Mouse (Mus musculus) activated CD4-positive, CD25-positive, alpha-beta regulatory T cell, adult 9 weeks (primary cell): ENCODE data around the gene Hist1h4m. TPM values are rescaled to one million over a fixed set of nuclear protein-coding genes. Genes with fewer than 3 reads are reported as not detected.

Source experiments
- polyA plus RNA-seq: library from polyadenylated mRNA; unstranded; fragments of 100-300 nt; shearing (Covaris generic); gene quantifications from one replicate; pipeline ENCODE4 v1.2.1, GENCODE M21; 2017

The Hist1h4m gene
- 32.8 TPM for polyA plus RNA-seq

DNA sequence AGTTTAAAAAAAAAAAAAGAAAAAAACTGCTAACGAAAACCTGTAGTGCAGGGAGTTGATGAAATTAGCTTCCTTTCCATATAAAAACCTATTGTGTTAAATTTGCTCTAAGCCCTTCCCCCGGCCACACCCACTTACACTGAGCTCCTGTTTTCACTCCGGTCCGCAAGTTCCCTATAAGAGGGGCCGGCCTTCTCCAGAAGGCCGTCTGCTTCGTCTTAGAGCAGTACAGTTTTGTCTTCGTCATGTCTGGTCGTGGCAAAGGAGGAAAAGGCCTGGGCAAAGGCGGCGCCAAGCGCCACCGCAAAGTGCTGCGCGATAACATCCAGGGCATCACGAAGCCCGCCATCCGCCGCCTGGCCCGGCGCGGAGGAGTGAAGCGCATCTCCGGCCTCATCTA is at the start of gene Hist1h4m:
Hist1h4m (plus strand) TSS at position 208 of the 400 bp plus-strand sequence.

DNA sequence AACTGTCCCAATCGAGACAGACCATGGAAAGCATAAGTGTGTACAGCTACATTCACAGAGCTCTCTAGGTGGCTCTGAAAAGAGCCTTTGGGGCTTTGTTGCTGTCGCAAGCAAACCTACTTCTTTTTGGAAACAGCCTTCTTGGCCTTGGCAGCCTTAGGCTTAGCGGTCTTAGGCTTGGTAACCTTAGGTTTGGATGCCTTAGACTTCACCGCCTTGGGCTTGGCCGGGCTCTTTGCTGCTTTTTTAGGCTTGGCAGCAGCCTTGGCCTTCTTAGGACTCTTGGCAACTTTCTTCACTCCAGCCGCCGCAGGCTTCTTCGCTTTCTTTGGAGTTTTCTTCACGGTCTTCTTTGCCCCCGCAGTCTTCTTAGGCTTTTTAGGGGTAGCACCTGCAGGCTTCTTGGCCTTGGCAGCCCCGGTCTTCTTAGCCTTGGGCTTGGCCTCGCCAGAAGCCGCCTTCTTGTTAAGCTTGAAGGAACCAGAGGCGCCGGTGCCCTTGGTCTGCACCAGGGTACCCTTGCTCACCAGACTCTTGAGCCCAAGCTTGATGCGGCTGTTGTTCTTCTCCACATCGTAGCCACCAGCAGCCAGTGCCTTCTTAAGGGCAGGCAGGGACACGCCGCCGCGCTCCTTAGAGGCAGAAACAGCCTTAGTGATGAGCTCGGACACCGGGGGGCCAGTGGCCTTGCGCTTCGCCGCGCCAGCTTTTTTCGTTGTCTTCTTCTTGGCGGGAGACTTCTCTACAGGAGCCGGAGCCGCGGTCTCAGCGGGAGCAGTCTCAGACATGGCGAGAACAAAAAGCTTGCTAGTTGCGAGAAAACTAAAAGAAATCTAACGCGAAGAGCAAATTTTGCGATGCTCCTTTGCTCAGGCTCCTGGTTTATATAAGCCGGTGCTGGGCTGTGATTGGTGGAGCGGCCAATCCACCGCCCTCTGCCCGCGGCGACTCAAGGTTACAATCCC is 31.5 kb upstream of the Hist1h4m start, which contains the start of gene Hist1h1b:
Hist1h1b (minus strand) TSS at position 859 of the 965 bp plus-strand sequence.

DNA sequence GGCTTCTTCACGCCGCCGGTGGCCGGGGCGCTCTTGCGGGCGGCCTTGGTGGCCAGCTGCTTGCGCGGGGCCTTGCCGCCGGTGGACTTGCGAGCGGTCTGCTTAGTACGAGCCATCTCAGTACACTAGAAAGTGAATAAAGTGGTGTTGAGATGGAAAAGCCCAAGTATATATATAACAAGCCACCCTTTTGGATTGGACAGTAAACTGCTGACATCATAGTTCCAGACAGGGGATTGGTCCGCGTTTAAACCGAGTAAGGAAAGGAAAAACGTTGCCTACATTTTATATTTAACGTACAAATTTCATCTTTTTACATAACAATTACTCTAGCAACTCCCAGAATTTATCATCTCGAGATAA is 28.3 kb upstream of the Hist1h4m start, which contains the start of gene Hist1h3i:
Hist1h3i (minus strand) TSS at position 116 of the 363 bp plus-strand sequence.

GRCm38 (mm10) chr13:21786899-21787629 is 24.5 kb upstream of the Hist1h4m start, which contains the start of the genes Hist1h2an and Hist1h2bp:
TSS of gene Hist1h2an (minus strand) at chr13:21787218.
TSS of gene Hist1h2bp (plus strand) at chr13:21787461.

DNA sequence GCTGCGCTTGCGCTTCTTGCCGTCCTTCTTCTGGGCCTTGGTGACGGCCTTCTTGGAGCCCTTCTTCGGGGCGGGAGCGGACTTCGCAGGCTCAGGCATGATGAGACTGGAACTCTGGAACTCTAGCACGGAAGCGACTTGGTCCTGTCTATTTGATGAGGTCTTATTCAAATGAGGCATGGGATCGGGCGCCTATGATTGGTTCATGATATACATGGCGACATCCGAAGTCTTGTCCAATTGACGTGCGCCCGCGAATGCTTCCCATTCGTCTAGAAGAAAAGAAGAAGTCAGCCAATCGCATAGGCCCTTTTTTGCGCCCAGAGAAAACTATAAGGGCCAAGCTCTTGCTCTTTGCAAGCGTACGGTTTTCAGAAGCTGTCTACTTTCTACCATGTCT is 1.5 kb upstream of the Hist1h4m start, which contains the start of the genes Hist1h2bq and Hist1h2ao:
Hist1h2bq (minus strand) TSS at position 125 of the 400 bp plus-strand sequence.
Hist1h2ao (plus strand) TSS at position 393 of the 400 bp plus-strand sequence.

DNA sequence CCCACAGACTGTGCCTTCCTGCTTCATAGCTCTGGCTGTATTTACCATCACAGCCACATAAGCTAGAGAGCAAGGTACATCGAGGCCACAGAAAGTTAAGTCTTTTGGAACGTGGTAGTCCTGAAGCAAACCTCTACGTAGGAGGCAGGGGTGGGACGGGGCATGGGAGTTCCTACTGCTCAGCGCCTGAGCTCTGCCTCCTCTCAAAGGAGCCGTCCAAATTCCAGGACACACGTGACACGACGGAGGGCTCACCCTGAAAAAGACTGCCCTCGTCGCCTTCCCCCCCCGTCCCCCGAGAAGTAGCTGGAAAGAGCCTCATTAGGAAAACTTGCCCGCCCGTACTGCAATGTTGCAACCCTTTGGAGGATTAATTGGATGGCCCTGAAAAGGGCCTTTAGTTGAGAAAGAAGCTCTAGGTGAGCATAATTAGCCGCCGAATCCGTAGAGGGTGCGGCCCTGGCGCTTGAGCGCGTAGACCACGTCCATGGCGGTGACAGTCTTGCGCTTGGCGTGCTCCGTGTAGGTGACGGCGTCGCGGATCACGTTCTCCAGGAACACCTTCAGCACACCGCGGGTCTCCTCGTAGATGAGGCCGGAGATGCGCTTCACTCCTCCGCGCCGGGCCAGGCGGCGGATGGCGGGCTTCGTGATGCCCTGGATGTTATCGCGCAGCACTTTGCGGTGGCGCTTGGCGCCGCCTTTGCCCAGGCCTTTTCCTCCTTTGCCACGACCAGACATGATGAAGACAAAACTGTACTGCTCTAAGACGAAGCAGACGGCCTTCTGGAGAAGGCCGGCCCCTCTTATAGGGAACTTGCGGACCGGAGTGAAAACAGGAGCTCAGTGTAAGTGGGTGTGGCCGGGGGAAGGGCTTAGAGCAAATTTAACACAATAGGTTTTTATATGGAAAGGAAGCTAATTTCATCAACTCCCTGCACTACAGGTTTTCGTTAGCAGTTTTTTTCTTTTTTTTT is 20.2 kb downstream of the Hist1h4m start, which contains the start of gene Hist1h4n:
Hist1h4n (minus strand) TSS at position 779 of the 977 bp plus-strand sequence.

GRCm38 (mm10) chr13:21833461-21833860 is 21.9 kb downstream of the Hist1h4m start, which contains the start of the genes Hist1h2ap and Hist1h2br:
TSS of gene Hist1h2ap (minus strand) at chr13:21833507.
TSS of gene Hist1h2br (plus strand) at chr13:21833743.

Other genes starting within 250 kb of the Hist1h4m start
- not detected for gene Olfr1364, start 230.0 kb upstream of the Hist1h4m start, polyA plus RNA-seq
- not detected for gene Olfr1362, start 197.7 kb upstream of the Hist1h4m start, polyA plus RNA-seq
- gene Olfr11, start 169.2 kb upstream of the Hist1h4m start, polyA plus RNA-seq: not detected
- gene Olfr1361, start 148.4 kb upstream of the Hist1h4m start, polyA plus RNA-seq: not detected
- gene Olfr1360, start 134.3 kb upstream of the Hist1h4m start, polyA plus RNA-seq: not detected
- gene Olfr1359, start 113.6 kb upstream of the Hist1h4m start, polyA plus RNA-seq: not detected
- not detected for gene Hist1h2bl, start 95.6 kb upstream of the Hist1h4m start, polyA plus RNA-seq
- not detected for gene Hist1h2ai, start 95.3 kb upstream of the Hist1h4m start, polyA plus RNA-seq
- not detected for gene Hist1h3h, start 94.1 kb upstream of the Hist1h4m start, polyA plus RNA-seq
- 0.72 TPM for gene Hist1h2bm, start 89.7 kb upstream of the Hist1h4m start, polyA plus RNA-seq
- 0.42 TPM for gene Hist1h4j, start 76.7 kb upstream of the Hist1h4m start, polyA plus RNA-seq
- 15.6 TPM for gene Hist1h4k, start 61.2 kb upstream of the Hist1h4m start, polyA plus RNA-seq
- 2.0 TPM for gene Hist1h2ak, start 57.9 kb upstream of the Hist1h4m start, polyA plus RNA-seq
- 2.6 TPM for gene Hist1h2bn, start 57.6 kb upstream of the Hist1h4m start, polyA plus RNA-seq
- gene Hist1h1b, start 31.1 kb upstream of the Hist1h4m start, polyA plus RNA-seq: 10.2 TPM
- gene Hist1h3i, start 28.4 kb upstream of the Hist1h4m start, polyA plus RNA-seq: not detected
- not detected for gene Hist1h2an, start 24.5 kb upstream of the Hist1h4m start, polyA plus RNA-seq
- gene Hist1h2bp, start 24.3 kb upstream of the Hist1h4m start, polyA plus RNA-seq: 1.8 TPM
- 9.2 TPM for gene Hist1h2bq, start 1.5 kb upstream of the Hist1h4m start, polyA plus RNA-seq
- not detected for gene Hist1h2ao, start 1.3 kb upstream of the Hist1h4m start, polyA plus RNA-seq
- 20.2 TPM for gene Hist1h4n, start 20.4 kb downstream of the Hist1h4m start, polyA plus RNA-seq
- 122 TPM for gene Hist1h2ap, start 21.8 kb downstream of the Hist1h4m start, polyA plus RNA-seq
- 8.9 TPM for gene Hist1h2br, start 22.0 kb downstream of the Hist1h4m start, polyA plus RNA-seq
- 0.32 TPM for gene Zfp184, start 133.3 kb downstream of the Hist1h4m start, polyA plus RNA-seq
- not detected for gene Pom121l2, start 169.4 kb downstream of the Hist1h4m start, polyA plus RNA-seq
- 0.23 TPM for gene Prss16, start 198.0 kb downstream of the Hist1h4m start, polyA plus RNA-seq
- gene Hist1h2ah, start 223.8 kb downstream of the Hist1h4m start, polyA plus RNA-seq: not detected
- not detected for gene Hist1h2bk, start 224.1 kb downstream of the Hist1h4m start, polyA plus RNA-seq
- 17.7 TPM for gene Hist1h4i, start 229.6 kb downstream of the Hist1h4m start, polyA plus RNA-seq
- gene Hist1h2ag, start 231.2 kb downstream of the Hist1h4m start, polyA plus RNA-seq: 1.4 TPM
- 3.6 TPM for gene Hist1h2bj, start 231.5 kb downstream of the Hist1h4m start, polyA plus RNA-seq